Mouse (Mus musculus): ENCODE measurements around the gene March1. TPM values are rescaled to one million over a fixed set of nuclear protein-coding genes. Genes with fewer than 3 reads are reported as not detected.

The March1 gene
- polyA plus RNA-seq, 1 experiment from 2014 or later = 14.1 TPM

DNA sequence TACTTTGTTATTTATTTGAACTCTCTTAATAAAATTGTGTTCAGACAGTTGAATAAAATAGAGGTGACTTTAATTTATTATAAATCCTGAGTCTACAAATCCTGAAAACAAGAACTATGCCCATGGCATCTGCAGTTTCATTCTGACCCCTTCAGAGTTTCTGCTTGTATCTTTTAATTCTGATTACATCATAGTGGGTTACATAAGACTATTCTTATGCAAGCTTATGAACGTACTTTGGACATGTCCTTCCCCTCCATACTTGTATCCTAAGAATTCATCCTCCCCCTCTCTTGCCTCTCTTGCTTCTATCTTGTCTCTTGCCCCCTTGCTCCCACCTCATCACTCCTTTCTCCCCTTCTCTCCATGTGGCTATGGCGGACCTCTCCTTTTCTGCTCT is 901.4 kb downstream of the March1 start:
- H3K27ac ChIP-seq (ENCODE audit: low read depth, low read length) = no peak overlapping the region
- H3K4me3 ChIP-seq (ENCODE audit: low read depth, low read length) = no peak overlapping the region
- no peak for DNase-seq (ENCODE audit: low spot score)
- no peaks in the 10 kb centered on the region for H3K27me3 ChIP-seq (replicated peaks; ENCODE audit: control insufficient read depth, insufficient read depth, low read length)
- no peak overlapping the region for H3K4me2 ChIP-seq (ENCODE audit: low read length)
- H3K9ac ChIP-seq (ENCODE audit: low read length) = no peak overlapping the region
- no peaks in the 10 kb centered on the region for H3K4me1 ChIP-seq (ENCODE audit: control insufficient read depth, insufficient read depth, low read length)
- H3K9me3 ChIP-seq (replicated peaks; ENCODE audit: control insufficient read depth, low read length) = no peaks in the 10 kb centered on the region
- no peak for ATAC-seq
- H3K36me3 ChIP-seq (ENCODE audit: control insufficient read depth, insufficient read depth, low read length) = no peaks in the 10 kb centered on the region
- WGBS = 83% methylated on average over 2 of the region's 2 CpGs

- H3K36me3 ChIP-seq (ENCODE audit: control insufficient read depth, insufficient read depth, low read length) = no peaks in the 10 kb centered on the region
- H3K4me2 ChIP-seq (ENCODE audit: low read length) = no peak overlapping the region
- no peak for ATAC-seq
Measured at GRCm38 (mm10) chr8:66520576-66520975, 902.9 kb downstream of the March1 start.

More at GRCm38 (mm10) chr8:66520576-66520975, 902.9 kb downstream of the March1 start:
- no peak overlapping the region for H3K4me3 ChIP-seq (ENCODE audit: low read depth, low read length)
- no peaks in the 10 kb centered on the region for H3K27me3 ChIP-seq (replicated peaks; ENCODE audit: control insufficient read depth, insufficient read depth, low read length)
- DNase-seq (ENCODE audit: low spot score) = no peak
- H3K9ac ChIP-seq (ENCODE audit: low read length) = no peak overlapping the region
- H3K27ac ChIP-seq (ENCODE audit: low read depth, low read length) = no peak overlapping the region
- no peaks in the 10 kb centered on the region for H3K4me1 ChIP-seq (ENCODE audit: control insufficient read depth, insufficient read depth, low read length)
- no peaks in the 10 kb centered on the region for H3K9me3 ChIP-seq (replicated peaks; ENCODE audit: control insufficient read depth, low read length)

Measured in forebrain, embryonic 14.5 days (tissue).